Mouse (Mus musculus) spleen, adult 2 months (tissue): ENCODE results near the gene Gm20388. TPM values are rescaled to one million over a fixed set of nuclear protein-coding genes. Genes with fewer than 3 reads are reported as not detected.

Experiments used
- DNase-seq, 2 experiments: peaks; one replicate each; pipeline versions ENCODE4 v3.0.0 to v3.0.0-alpha.2; 2012 to 2021; ENCODE audit warnings: low spot score in 2 of 2, low read depth in 1 of 2
- H3K27ac ChIP-seq: fragments of 200-500 bp; 2 replicates; pipeline ENCODE4 v1.5.1; 2012; ENCODE audit warnings: low read length, inconsistent platforms; ENCODE audit not compliant: insufficient read depth
- H3K27me3 ChIP-seq: fragments of 200-500 bp; 2 replicates; pipeline ENCODE4 v1.6.1; 2012; ENCODE audit warnings: mild to moderate bottlenecking, moderate library complexity, low read length, inconsistent platforms; ENCODE audit not compliant: control insufficient read depth, insufficient read depth
- H3K36me3 ChIP-seq: fragments of 200-500 bp; 2 replicates; pipeline ENCODE4 v1.6.1; 2012; ENCODE audit warnings: mild to moderate bottlenecking, low read length, inconsistent platforms; ENCODE audit not compliant: control insufficient read depth, insufficient read depth
- H3K4me1 ChIP-seq: fragments of 200-500 bp; 2 replicates; pipeline ENCODE4 v1.6.1; 2011; ENCODE audit warnings: inconsistent platforms; ENCODE audit not compliant: control insufficient read depth, insufficient read depth, insufficient read length
- H3K4me3 ChIP-seq: fragments of 200-500 bp; 2 replicates; pipeline ENCODE4 v1.5.1; 2011; ENCODE audit warnings: mild to moderate bottlenecking, inconsistent platforms; ENCODE audit not compliant: insufficient read depth, insufficient read length; ENCODE audit errors: extremely low read depth
- CTCF ChIP-seq: fragments of 200-500 bp; IDR thresholded peaks from 2 replicates; pipeline ENCODE4 v1.5.1; 2011; ENCODE audit warnings: mild to moderate bottlenecking, inconsistent platforms; ENCODE audit not compliant: insufficient read depth, insufficient read length, insufficient replicate concordance; ENCODE audit errors: extremely low read depth
- POLR2A ChIP-seq: fragments of 200-500 bp; IDR thresholded peaks from 2 replicates; pipeline ENCODE4 v1.6.1; 2011; ENCODE audit warnings: low read depth, low read length, inconsistent platforms
- WGBS: fragments of 180-500 bp; shearing (Covaris S2); methylation state at CpG from one replicate; pipeline ENCODE4 v1.1.7; 2018; 5-methylcytosine and 5-hydroxymethylcytosine counted together
- polyA plus RNA-seq: library from polyadenylated mRNA; depleted of rRNA; stranded (reverse); fragments of >200 nt; gene quantifications from 2 replicates; pipeline ENCODE4 v1.2.3, GENCODE M21; 2012

Gm20388 gene
- polyA plus RNA-seq, 1 experiment, result 26.1 TPM

- Histone ChIP-seq H3K27ac (no peak overlapping the region), H3K4me3 (no peak overlapping the region), H3K4me1 (no peaks in the 10 kb centered on the region), H3K36me3 (peaks cover 48% of the 10 kb centered on the region), H3K27me3 (no peaks in the 10 kb centered on the region)
- DNase-seq, result no peak
- 83% methylated on average over 8 of the region's 8 CpGs for WGBS
- TF ChIP-seq POLR2A, result no peak
- TF ChIP-seq CTCF, result peak; percentile 28; the same call in 1 of the 2 replicates
Measured at GRCm38 (mm10) chr8:121977819-121978590, 2067.4 kb downstream of the Gm20388 start.

GRCm38 (mm10) chr8:121978670-121979069 lies 2068.0 kb downstream of the Gm20388 start:
- no peak for DNase-seq
- Histone ChIP-seq H3K4me3 (no peak overlapping the region), H3K4me1 (no peaks in the 10 kb centered on the region), H3K27me3 (no peaks in the 10 kb centered on the region), H3K36me3 (peaks cover 50% of the 10 kb centered on the region), H3K27ac (no peak overlapping the region)
- TF ChIP-seq CTCF, result no peak
- no peak for TF ChIP-seq POLR2A
- 95% methylated on average over 13 of the region's 13 CpGs for WGBS

- no peaks in the 10 kb centered on the region for H3K4me1 ChIP-seq
- DNase-seq, result no peak
- no peak overlapping the region for H3K4me3 ChIP-seq
- no peak for TF ChIP-seq CTCF
- TF ChIP-seq POLR2A, result no peak
- WGBS, result 95% methylated on average over 11 of the region's 11 CpGs
- no peaks in the 10 kb centered on the region for H3K27me3 ChIP-seq
- no peak overlapping the region for H3K27ac ChIP-seq
- H3K36me3 ChIP-seq, result peaks cover 40% of the 10 kb centered on the region
Measured at GRCm38 (mm10) chr8:121980792-121981519, 2070.3 kb downstream of the Gm20388 start.

- H3K36me3 ChIP-seq, result peaks cover 35% of the 10 kb centered on the region
- H3K4me1 ChIP-seq, result no peaks in the 10 kb centered on the region
- TF ChIP-seq CTCF, result no peak
- no peak for TF ChIP-seq POLR2A
- WGBS, result 90% methylated on average over 7 of the region's 7 CpGs
- no peaks in the 10 kb centered on the region for H3K27me3 ChIP-seq
- H3K27ac ChIP-seq, result no peak overlapping the region
- no peak overlapping the region for H3K4me3 ChIP-seq
- DNase-seq, result no peak
Measured at GRCm38 (mm10) chr8:121981520-121981895, 2070.9 kb downstream of the Gm20388 start.

- Histone ChIP-seq H3K36me3 (peaks cover 28% of the 10 kb centered on the region), H3K4me3 (no peak overlapping the region), H3K27ac (no peak overlapping the region), H3K27me3 (no peaks in the 10 kb centered on the region), H3K4me1 (no peaks in the 10 kb centered on the region)
- 98% methylated on average over 3 of the region's 3 CpGs for WGBS
- no peak for TF ChIP-seq CTCF
- TF ChIP-seq POLR2A, result no peak
- no peak for DNase-seq
Measured at GRCm38 (mm10) chr8:121985673-121986072, 2075.0 kb downstream of the Gm20388 start.

- Histone ChIP-seq H3K4me1 (no peaks in the 10 kb centered on the region), H3K4me3 (no peak overlapping the region), H3K36me3 (peaks cover 28% of the 10 kb centered on the region), H3K27ac (no peak overlapping the region), H3K27me3 (no peaks in the 10 kb centered on the region)
- TF ChIP-seq POLR2A, result no peak
- no peak for TF ChIP-seq CTCF
- 96% methylated on average over 5 of the region's 5 CpGs for WGBS
- no peak for DNase-seq
Measured at GRCm38 (mm10) chr8:121987892-121988291, 2077.3 kb downstream of the Gm20388 start.

GRCm38 (mm10) chr8:121990506-121991255 lies 2080.0 kb downstream of the Gm20388 start:
- Histone ChIP-seq H3K4me3 (no peak overlapping the region), H3K36me3 (peaks cover 27% of the 10 kb centered on the region), H3K4me1 (no peaks in the 10 kb centered on the region), H3K27ac (no peak overlapping the region), H3K27me3 (no peaks in the 10 kb centered on the region)
- TF ChIP-seq CTCF (no peak), POLR2A (no peak)
- WGBS, result 89% methylated on average over 9 of the region's 9 CpGs
- no peak for DNase-seq
